Mouse (Mus musculus) skeletal muscle tissue, adult 2 months (tissue): Measurements from ENCODE around the gene Ldlrad1.

Experiments
- DNase-seq: peaks from one replicate; pipeline ENCODE4 v3.0.0-alpha.2; 2012; ENCODE audit warnings: low read depth, low spot score

Gene Ldlrad1

DNA sequence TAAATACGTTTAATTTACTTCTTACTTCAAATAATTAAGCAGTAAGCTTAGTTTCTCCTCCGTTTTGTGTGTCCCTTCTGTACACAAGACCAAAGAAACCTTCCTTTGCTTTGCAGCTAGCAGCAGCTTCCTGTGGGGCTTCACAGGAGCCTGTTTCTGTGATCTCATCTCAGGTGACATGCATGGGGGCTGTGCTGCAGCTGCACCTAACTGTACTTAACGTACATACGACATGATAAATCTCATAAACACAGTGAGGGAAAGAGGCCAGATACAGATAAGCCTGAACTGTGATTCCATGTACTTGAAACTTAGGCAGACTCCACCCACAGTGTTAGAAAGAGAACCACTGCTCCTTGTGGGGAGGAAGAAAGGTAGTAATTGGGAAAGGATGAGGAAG is 51.0 kb downstream of the Ldlrad1 start:
- no peak for DNase-seq
